Mouse (Mus musculus) embryonic fibroblast, embryonic 13.5 days (primary cell): ENCODE measurements around the gene Cst13.

Experiments
- CTCF ChIP-seq: IDR thresholded peaks from 2 replicates; pipeline ENCODE4 v1.5.1; 2011; ENCODE audit warnings: mild to moderate bottlenecking, control low read depth, low read length, moderate library complexity, borderline replicate concordance; ENCODE audit not compliant: insufficient read depth
- POLR2A ChIP-seq: IDR thresholded peaks from 2 replicates; pipeline ENCODE4 v1.6.1; 2011; ENCODE audit warnings: low read depth, mild to moderate bottlenecking, control low read depth, low read length, moderate library complexity

- TF ChIP-seq POLR2A (no peak), CTCF (no peak)
These were observed 19.3 kb downstream of the Cst13 start for GRCm38 (mm10) chr2:148839224-148839623.
